In genomic region chr1:152088791-152089401, GRCm38 (mm10) we compare ENCODE assay signal across 8 mouse cellular contexts. TPM values are rescaled to one million over a fixed set of nuclear protein-coding genes. Genes with fewer than 3 reads are reported as not detected.
A peak's percentile ranks its signal among the peaks of the same experiment; 100 is the strongest.
DNase-seq lines count a peak whose midpoint lies in the region; ATAC-seq and TF ChIP-seq lines count a peak whose summit lies in the region.

No protein-coding gene starts in this region.

- H3K9ac ChIP-seq in hindbrain, embryonic 13.5 days, result peak overlapping the region; percentile 96

- no peaks in the 10 kb centered on the region for H3K27me3 ChIP-seq in cerebellum, adult 2 months (ENCODE audit: control insufficient read depth, insufficient read depth, low read length)
- no peaks in the 10 kb centered on the region for H3K27me3 ChIP-seq in hindbrain, embryonic 13.5 days

- peak overlapping the region; percentile 62 for H3K4me3 ChIP-seq in cerebellum, adult 2 months (replicated peaks; ENCODE audit: insufficient read depth, low read depth, low read length)
- H3K4me3 ChIP-seq in hindbrain, embryonic 13.5 days, result peak overlapping the region; percentile 87

- under 1% methylated on average over 16 of the region's 16 CpGs for WGBS in cerebellum, adult 2 months
- WGBS in hindbrain, embryonic 13.5 days, result 1% methylated on average over 16 of the region's 16 CpGs

- H3K9me3 ChIP-seq in hindbrain, embryonic 13.5 days, result no peaks in the 10 kb centered on the region

- no peak for TF ChIP-seq POLR2A in cerebellum, adult 2 months (IDR thresholded peaks at IDR 0.05; ENCODE audit: borderline replicate concordance, insufficient read depth, low read length)

- ATAC-seq in hindbrain, embryonic 13.5 days (ENCODE audit: low FRiP score), result no peak

- DNase-seq in Muller cell, postnatal 12 days (ENCODE audit: inconsistent ontology term), result peak; percentile 70
- DNase-seq in cerebellum, adult 2 months, result peak; percentile 73 to 81
- DNase-seq in frontal cortex, postnatal 14 days (ENCODE audit: low spot score in 2 of 2), result peak; percentile 40 to 55
- peak; percentile 44 for DNase-seq in left cerebral cortex, adult 11 months (ENCODE audit: low spot score)
- DNase-seq in lung, postnatal 14 days, result peak; percentile 23
- DNase-seq in ovary, postnatal 36 days (ENCODE audit: low spot score), result peak; percentile 42
- peak; percentile 43 for DNase-seq in yolk sac, embryonic 10.5 days (ENCODE audit: low spot score)

- H3K27ac ChIP-seq in cerebellum, adult 2 months (ENCODE audit: insufficient read depth, low read length), result peak overlapping the region; percentile 43
- H3K27ac ChIP-seq in hindbrain, embryonic 13.5 days, result peak overlapping the region; percentile 99

- peaks cover 10% of the 10 kb centered on the region for H3K4me1 ChIP-seq in cerebellum, adult 2 months (ENCODE audit: control insufficient read depth, insufficient read depth, low read length)
- peaks cover 63% of the 10 kb centered on the region for H3K4me1 ChIP-seq in hindbrain, embryonic 13.5 days (replicated peaks)

- H3K36me3 ChIP-seq in hindbrain, embryonic 13.5 days, result no peaks in the 10 kb centered on the region

- TF ChIP-seq CTCF in cerebellum, adult 2 months (IDR thresholded peaks at IDR 0.05; ENCODE audit: borderline replicate concordance, insufficient read depth, low read depth, low read length), result no peak

- H3K4me2 ChIP-seq in hindbrain, embryonic 13.5 days, result peak overlapping the region; percentile 79

RNA-seq across cellular contexts. Expression of gene 1700025G04Rik, which starts 1.0 kb away (rescaled TPM):
- 27.9 and 29.8 TPM in 2 replicates for polyA plus RNA-seq in cerebellum, adult 2 months (2012; rRNA removed)
- polyA plus RNA-seq in hindbrain, embryonic 13.5 days (2015; fragmentation: Nextera tagmentation; extraction: Ambion mirVana), result 41.0 and 41.7 TPM in 2 replicates

Comparison
In these comparisons a context has a peak if more than half of its experiments do, and no peak if none do; other contexts are left out.
1. DNase-seq: peak in every context shown above with its lines; median percentile 77 in cerebellum, adult 2 months; 70 in Muller cell, postnatal 12 days; 48 in frontal cortex, postnatal 14 days; 44 in left cerebral cortex, adult 11 months; 43 in yolk sac, embryonic 10.5 days; 42 in ovary, postnatal 36 days; 23 in lung, postnatal 14 days.